Mouse (Mus musculus) adrenal gland, adult (tissue): ENCODE results near the gene Bbs9.
A peak's percentile ranks its signal among the peaks of the same experiment; 100 is the strongest.

Source experiments
- DNase-seq, 2 experiments: peaks; one replicate each; pipeline ENCODE4 v3.0.0; 2022 to 2023; ENCODE audit warnings: low spot score in 1 of 2; ENCODE audit not compliant: inconsistent age in 2 of 2

Bbs9 gene

GRCm38 (mm10) chr9:22732646-22733045, 257.1 kb downstream of the Bbs9 start:
- DNase-seq = no peak

GRCm38 (mm10) chr9:22734954-22735353, 259.4 kb downstream of the Bbs9 start:
- DNase-seq = no peak

- DNase-seq = no peak
Measured at GRCm38 (mm10) chr9:22735385-22735784, 259.9 kb downstream of the Bbs9 start.

GRCm38 (mm10) chr9:22737893-22738292, 262.4 kb downstream of the Bbs9 start:
- DNase-seq = no peak

GRCm38 (mm10) chr9:22738861-22739260, 263.3 kb downstream of the Bbs9 start:
- DNase-seq = no peak

- no peak for DNase-seq
Measured at GRCm38 (mm10) chr9:22741967-22742366, 266.5 kb downstream of the Bbs9 start.

- no peak for DNase-seq
Measured at GRCm38 (mm10) chr9:22748617-22749016, 273.1 kb downstream of the Bbs9 start.

- peak; percentile 23 to 40 for DNase-seq
Measured at GRCm38 (mm10) chr9:22750779-22751545, 275.4 kb downstream of the Bbs9 start.

- DNase-seq = no peak
Measured at GRCm38 (mm10) chr9:22751546-22751929, 276.0 kb downstream of the Bbs9 start.

GRCm38 (mm10) chr9:22754081-22754672, 278.7 kb downstream of the Bbs9 start:
- DNase-seq = no peak

GRCm38 (mm10) chr9:22758487-22758886, 283.0 kb downstream of the Bbs9 start:
- no peak for DNase-seq

GRCm38 (mm10) chr9:22759241-22759640, 283.7 kb downstream of the Bbs9 start:
- DNase-seq = no peak

- no peak for DNase-seq
Measured at GRCm38 (mm10) chr9:22760376-22760775, 284.9 kb downstream of the Bbs9 start.

- no peak for DNase-seq
Measured at GRCm38 (mm10) chr9:22761487-22761886, 286.0 kb downstream of the Bbs9 start.

GRCm38 (mm10) chr9:22765618-22766220, 290.2 kb downstream of the Bbs9 start:
- DNase-seq = no peak

- no peak for DNase-seq
Measured at GRCm38 (mm10) chr9:22767154-22767553, 291.6 kb downstream of the Bbs9 start.

- DNase-seq = no peak
Measured at GRCm38 (mm10) chr9:22767860-22768259, 292.3 kb downstream of the Bbs9 start.

GRCm38 (mm10) chr9:22771785-22772184, 296.3 kb downstream of the Bbs9 start:
- no peak for DNase-seq

GRCm38 (mm10) chr9:22776246-22776961, 300.9 kb downstream of the Bbs9 start:
- no peak for DNase-seq

GRCm38 (mm10) chr9:22777425-22777824, 301.9 kb downstream of the Bbs9 start:
- DNase-seq = no peak

GRCm38 (mm10) chr9:22779631-22780030, 304.1 kb downstream of the Bbs9 start:
- no peak for DNase-seq

GRCm38 (mm10) chr9:22786006-22786405, 310.5 kb downstream of the Bbs9 start:
- DNase-seq = no peak
